Mouse (Mus musculus): ENCODE data around the gene Ube2t. TPM values are rescaled to one million over a fixed set of nuclear protein-coding genes. Genes with fewer than 3 reads are reported as not detected.

The Ube2t gene
- total RNA-seq, 2 experiments from 2014 or later: 22.6 to 24.2 TPM

GRCm38 (mm10) chr1:134995437-134995836 lies 33.1 kb downstream of the Ube2t start:
- DNase-seq: no peak

GRCm38 (mm10) chr1:134995954-134996353 lies 33.6 kb downstream of the Ube2t start:
- DNase-seq: no peak

- DNase-seq: no peak
These were observed 34.1 kb downstream of the Ube2t start for GRCm38 (mm10) chr1:134996471-134996870.

GRCm38 (mm10) chr1:134997568-134997967 lies 35.2 kb downstream of the Ube2t start:
- DNase-seq: no peak

- DNase-seq: no peak
These were observed 35.9 kb downstream of the Ube2t start for GRCm38 (mm10) chr1:134998231-134998630.

DNA sequence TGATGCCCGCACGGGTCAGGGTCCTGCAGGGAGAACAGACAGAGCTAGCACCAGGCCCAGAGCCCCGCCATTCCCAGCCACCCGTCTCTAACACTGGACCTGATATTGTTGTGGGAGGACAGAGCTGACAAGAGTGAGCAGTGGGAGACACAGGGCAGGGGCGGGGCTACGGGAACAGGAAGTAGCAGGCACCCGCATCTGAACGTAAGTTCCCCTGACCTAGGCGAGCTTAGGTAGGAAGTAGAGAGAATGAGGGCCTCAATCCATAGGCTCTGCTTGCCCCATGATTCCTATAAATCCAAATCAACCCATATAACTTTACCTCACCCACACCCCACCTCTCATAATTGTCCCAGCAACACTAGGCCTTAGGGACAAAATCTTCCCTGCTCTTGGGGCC lies 38.2 kb downstream of the Ube2t start:
- no peak for DNase-seq

DNA sequence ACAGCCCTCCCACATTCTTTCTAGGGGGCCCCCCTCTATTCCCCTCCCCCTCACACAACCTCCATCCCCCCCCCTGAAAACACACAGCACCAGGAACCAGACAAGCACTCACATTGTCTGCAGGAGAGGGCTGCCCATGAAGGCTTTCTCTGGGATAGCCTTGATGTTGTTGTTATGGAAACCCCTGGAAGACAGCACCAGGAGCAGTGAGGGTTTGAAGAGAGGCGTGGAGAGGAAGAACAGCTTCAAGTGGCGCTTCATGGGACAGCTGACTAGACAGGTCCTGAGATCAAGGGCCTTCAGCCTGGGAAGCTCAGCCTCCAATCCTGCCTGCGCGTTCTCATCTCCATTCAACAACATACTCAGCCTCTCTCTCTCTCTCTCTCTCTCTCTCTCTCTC lies 41.0 kb downstream of the Ube2t start:
- no peak for DNase-seq

GRCm38 (mm10) chr1:135005696-135006095 lies 43.3 kb downstream of the Ube2t start:
- DNase-seq: peak; percentile 53

- no peak for DNase-seq
These were observed 47.5 kb downstream of the Ube2t start for GRCm38 (mm10) chr1:135009833-135010232.

DNA sequence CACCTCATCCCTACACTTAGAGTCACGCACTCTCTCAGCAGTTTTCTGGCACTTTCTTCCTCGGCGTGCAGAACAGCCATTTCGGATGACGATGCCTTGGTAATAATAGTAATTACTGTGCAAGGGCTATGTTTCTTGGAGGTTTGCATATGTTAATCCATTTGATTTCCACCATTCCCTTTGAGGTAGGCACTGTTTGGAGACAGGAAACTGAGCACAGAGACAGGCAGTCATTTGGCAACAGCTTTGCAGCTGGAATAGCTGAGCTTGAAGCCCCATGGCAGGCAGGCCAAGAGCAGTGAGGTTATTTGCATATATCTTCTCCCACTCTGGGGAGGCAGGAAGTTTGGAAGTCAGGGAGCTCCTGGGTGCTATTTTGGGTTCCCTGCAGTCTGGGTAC lies 49.5 kb downstream of the Ube2t start:
- no peak for DNase-seq

DNA sequence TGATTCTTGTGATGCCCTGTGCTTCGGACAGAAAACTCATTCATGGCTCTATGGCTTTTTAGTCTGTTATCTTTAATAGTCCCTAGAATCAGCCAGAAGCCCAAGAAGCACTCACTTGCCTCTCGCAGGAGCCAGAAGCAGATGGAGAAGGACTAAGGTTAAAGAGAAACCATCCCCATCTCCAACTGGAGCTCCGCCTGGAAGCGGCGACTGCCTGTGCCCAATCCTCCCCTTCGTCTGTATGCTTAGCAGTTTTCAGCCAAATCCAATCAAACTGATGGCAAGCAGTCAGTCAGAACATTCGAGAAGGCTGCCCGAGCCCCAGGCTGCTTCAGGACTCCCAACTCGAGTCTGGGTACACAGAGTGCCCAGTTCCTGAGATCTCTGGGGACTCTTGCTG lies 50.1 kb downstream of the Ube2t start:
- DNase-seq: no peak

DNA sequence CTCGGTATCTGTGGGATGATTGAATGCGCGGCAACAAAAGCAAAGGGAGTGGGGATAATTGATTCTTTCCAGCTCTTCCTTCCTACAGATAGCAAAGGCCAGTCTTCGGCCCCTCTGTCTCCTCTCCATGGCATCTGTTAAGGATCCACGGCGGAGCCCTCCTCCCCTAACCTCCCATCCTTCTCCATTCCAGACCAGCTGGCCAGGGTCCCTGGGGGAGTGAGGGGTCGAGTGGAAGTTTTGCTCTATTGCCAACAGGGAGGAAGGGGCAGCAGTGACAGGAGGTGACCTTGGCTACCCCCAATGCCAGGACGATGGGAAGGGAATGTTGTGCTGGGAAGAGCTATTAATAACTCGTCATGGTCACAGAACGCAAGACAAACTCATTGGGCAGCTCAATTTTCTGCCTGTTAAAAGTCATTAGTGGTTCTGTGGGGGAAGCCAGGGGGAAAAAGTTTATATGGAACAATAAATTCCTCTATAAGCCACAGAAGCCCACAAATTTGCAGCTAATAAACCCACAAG lies 52.6 kb downstream of the Ube2t start:
- DNase-seq: peak; percentile 30

DNA sequence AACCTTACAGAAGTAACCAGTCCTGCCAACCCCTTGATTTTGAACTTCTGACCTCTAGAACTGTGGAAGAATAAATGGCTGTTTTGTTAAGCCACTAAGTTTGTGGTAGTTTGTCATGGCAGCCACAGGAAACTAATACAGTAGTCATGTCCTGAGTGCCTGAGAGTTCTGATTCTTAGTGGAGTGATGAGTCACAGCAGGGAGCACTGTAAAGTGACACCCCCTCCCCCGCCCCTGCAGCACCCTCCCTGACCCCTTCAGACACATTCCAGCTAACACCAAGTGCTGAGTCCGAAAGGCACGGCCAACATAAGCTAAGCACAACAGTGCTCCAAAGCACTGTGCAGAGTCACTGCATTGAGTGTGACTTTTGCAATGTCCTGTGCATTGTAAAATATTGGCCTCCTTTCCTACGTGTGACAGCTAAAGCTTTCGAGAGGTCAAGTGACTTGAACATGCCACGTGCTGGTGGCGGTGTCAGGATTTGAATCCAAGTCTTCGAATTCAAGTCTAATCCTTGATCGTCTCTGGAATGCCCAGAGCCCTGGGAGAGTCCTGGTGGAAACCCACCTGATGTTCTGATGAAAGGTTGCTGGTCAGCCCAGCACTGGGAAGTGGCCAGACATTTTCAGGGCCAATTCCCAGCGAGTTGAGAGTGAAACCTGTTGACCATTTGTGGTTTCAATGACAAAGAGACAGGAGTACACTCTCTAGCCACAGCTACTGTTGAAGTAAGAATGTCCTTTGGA lies 54.7 kb downstream of the Ube2t start:
- DNase-seq: no peak

DNA sequence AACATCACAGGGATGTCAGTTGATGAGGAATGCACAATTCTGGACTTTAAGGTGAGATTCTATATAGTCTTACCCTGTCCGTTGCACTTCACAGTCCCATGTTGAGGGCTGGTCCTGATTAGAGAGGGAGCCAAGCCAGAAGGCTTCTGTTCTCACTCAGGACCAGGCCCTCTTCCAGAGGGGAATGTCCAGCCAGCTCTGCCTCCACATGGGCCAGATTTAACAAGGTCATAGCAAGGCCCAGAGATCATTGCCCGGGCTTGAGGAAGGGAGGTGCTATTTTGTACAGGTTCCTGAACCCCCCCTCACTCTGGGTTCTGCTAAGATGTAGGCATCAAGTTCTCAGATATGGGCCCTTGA lies 55.3 kb downstream of the Ube2t start:
- DNase-seq: peak; percentile 41

GRCm38 (mm10) chr1:135019087-135019774 lies 56.9 kb downstream of the Ube2t start:
- DNase-seq: no peak

GRCm38 (mm10) chr1:135019775-135020167 lies 57.4 kb downstream of the Ube2t start:
- no peak for DNase-seq

DNA sequence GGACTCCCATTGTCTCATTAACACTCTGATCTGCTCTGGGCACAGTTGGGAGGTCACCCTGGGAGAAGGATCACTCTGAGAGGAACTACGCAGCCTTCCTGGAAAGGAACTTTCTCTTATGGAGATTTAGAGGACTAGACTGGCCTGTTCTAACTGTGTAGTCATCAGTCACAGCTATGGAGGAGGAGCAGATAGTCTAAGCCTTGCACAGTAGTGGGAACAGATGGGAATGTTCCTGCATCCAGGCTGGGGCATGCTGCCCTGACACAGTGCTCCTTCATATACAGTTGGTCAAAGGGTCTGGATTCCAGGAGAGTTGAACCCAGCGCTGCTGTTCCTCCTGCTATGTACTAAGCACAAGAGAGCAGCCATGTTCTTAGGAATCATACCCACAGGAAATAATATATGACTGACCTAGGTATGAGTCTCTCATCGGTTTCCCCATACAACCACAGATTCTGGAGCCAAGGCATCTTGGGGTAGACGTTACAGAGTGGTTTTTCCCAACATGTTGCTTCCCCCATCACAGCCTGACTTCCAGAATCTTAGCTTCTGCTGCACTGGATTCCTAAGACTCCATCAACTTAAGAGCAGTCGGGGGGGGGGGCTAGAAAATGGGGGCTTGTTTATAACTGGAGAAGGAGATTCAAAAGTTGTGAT lies 58.0 kb downstream of the Ube2t start:
- no peak for DNase-seq

DNA sequence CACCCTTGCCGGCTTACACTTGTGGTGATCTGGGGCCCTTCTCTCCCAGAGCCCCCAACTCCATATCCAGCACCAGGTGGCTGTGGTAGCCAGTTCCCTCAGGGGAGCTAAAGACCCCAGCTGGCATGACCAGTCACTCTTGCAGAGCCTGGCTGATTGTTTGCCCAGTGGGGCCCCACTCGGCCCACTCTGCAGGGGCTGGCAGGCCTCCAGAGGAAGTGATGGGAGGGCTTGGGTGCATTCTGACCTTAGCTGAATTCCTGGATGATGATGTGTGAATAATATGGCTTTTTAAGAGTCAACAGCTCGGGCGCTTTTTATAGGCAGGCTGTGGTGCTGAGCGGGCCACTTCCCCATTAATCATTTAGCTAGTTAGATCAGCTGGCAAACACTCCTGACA lies 58.6 kb downstream of the Ube2t start:
- peak; percentile 69 for DNase-seq

DNA sequence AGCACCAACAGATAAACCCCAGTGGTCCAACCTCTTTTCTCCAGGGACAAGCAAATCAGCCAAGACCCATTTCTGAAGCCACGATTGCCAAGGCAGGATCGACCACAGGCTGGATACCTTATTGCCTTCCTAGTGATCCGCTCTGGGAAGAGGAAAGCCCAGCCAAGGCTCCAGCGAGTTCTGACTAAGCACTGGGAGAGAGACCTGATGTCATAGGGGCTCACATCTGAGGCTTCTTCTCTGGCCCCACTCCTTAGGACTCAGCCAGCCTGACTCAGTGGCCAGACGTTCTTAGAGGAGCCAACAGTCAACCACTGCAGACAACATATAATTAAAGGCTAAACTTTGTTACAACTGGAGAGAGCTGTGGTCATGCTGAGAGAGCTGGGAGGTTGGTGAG lies 59.6 kb downstream of the Ube2t start:
- no peak for DNase-seq

DNA sequence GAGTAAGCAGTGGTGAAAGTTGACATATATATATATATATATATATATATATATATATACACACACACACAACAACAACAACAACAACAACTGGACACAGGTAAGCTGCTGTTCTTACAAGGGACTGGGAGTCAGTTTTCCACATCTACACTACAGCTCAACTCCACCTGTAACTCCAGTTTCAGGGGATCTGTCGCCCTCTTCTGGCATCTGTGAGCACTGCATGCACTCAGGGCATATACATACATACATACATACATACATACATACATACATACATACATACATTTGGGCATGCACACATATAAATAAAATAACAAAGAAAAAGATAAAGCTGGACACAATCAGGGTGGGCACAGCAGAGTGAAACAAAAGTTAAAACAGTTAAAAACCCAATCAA lies 61.2 kb downstream of the Ube2t start:
- DNase-seq: no peak
